Mouse (Mus musculus): ENCODE measurements around the gene Dlx3. TPM values are rescaled to one million over a fixed set of nuclear protein-coding genes. Genes with fewer than 3 reads are reported as not detected.

Dlx3 gene
- total and polyA plus RNA-seq, 2 experiments from 2014 or later = not detected

DNA sequence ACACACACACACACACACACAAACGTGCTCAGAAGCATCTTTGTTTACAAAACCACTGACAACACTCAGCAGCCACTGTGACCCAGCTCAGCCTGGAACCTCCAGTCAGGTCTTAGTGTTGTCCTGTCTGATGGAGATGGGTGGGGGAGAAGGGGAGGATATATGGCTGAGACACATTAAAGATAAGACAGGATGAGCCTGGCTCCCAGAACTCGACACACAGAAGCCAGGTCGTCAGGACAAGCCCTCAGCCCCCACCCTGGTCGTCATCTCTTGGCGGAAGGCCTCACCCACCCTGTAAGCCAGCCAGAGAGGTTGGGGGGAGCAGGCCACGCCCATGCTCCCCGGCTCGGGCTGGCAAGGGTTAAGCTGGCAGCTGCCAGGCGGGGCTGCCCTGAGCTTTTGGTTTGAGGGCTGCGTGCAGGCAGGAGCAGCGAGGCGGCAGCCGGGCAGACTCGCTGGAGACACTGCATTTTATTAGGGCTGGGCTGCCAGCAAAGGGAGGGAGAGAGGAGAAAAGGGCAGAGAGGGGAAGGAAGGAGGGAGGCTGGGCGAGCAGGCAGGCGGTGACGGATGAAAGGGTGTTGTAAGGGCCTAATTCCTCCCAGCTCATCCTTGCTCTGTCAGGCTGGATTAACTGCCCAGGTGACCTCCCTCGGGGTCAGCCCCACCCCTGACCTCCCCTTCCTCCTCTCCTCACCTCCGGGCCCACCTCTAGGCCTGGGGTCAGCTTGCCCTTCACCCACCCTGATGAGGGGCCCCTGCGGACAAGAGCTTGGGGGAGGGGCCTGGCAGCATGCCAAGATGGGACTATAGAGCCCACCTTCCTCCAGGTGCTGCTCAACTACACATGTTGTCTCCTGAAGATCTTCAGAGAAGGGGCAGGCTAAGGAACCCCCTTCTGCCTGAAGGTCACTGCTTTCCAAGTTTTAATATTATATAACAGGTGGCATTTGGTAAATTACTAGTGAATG lies 6.6 kb downstream of the Dlx3 start:
- TF ChIP-seq EP300 (IDR thresholded peaks at IDR 0.05; ENCODE audit: low read depth) (no peak), CTCF (IDR thresholded peaks at IDR 0.05; ENCODE audit: low read depth) (no peak)
- H3K27me3 ChIP-seq (ENCODE audit: control insufficient read depth, insufficient read depth, low read length) = peaks cover 86% of the 10 kb centered on the region
- no peak overlapping the region for H3K27ac ChIP-seq (ENCODE audit: low read depth)
- DNase-seq (ENCODE audit: low spot score) (no peak), ATAC-seq (ENCODE audit: insufficient read depth, low read depth) (peak; percentile 43)
- H3K9me3 ChIP-seq (replicated peaks; ENCODE audit: control insufficient read depth, low read length) = no peaks in the 10 kb centered on the region
- no peak overlapping the region for H3K9ac ChIP-seq (replicated peaks; ENCODE audit: low read depth, low read length)
- no peak overlapping the region for H3K4me3 ChIP-seq (ENCODE audit: low read depth, low read length)
- peaks cover 4% of the 10 kb centered on the region; the same call in 1 of the 2 replicates for H3K4me1 ChIP-seq (ENCODE audit: control insufficient read depth, insufficient read depth)
- H3K36me3 ChIP-seq (replicated peaks; ENCODE audit: control insufficient read depth, insufficient read depth, low read length) = no peaks in the 10 kb centered on the region
- H3K4me2 ChIP-seq (ENCODE audit: low read depth, low read length) = peak overlapping the region; percentile 38
- WGBS = 2% methylated on average over 20 of the region's 20 CpGs

DNA sequence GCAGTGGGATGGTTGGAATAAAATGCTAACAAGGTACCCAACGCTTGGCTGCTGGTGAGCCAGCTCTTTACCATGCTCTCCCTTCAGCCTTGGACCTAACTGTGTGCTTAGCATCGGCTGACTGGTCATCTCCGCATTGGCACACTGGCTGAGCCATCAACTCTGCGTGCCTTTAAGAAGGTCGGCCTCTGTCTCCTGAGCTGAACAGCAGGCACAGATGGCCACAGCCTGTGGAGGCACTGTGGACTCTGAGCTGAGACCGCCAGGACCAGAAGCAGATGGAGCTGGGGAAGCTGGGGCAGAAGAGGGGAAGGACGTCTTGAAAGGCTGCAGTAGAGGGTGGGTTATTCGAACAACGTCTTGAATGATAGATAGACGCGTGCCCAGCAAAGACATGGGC lies 8.4 kb downstream of the Dlx3 start:
- peaks cover 68% of the 10 kb centered on the region for H3K27me3 ChIP-seq (ENCODE audit: control insufficient read depth, insufficient read depth, low read length)
- WGBS = 58% methylated on average over 11 of the region's 11 CpGs
- no peaks in the 10 kb centered on the region for H3K9me3 ChIP-seq (replicated peaks; ENCODE audit: control insufficient read depth, low read length)
- no peaks in the 10 kb centered on the region for H3K36me3 ChIP-seq (replicated peaks; ENCODE audit: control insufficient read depth, insufficient read depth, low read length)
- no peak for ATAC-seq (ENCODE audit: insufficient read depth, low read depth)
- TF ChIP-seq CTCF (IDR thresholded peaks at IDR 0.05; ENCODE audit: low read depth) (no peak), EP300 (IDR thresholded peaks at IDR 0.05; ENCODE audit: low read depth) (no peak)
- H3K27ac ChIP-seq (ENCODE audit: low read depth) = no peak overlapping the region
- H3K9ac ChIP-seq (replicated peaks; ENCODE audit: low read depth, low read length) = no peak overlapping the region
- no peak overlapping the region for H3K4me3 ChIP-seq (ENCODE audit: low read depth, low read length)
- DNase-seq (ENCODE audit: low spot score) = no peak
- no peak overlapping the region for H3K4me2 ChIP-seq (ENCODE audit: low read depth, low read length)
- peaks cover 4% of the 10 kb centered on the region; the same call in 1 of the 2 replicates for H3K4me1 ChIP-seq (ENCODE audit: control insufficient read depth, insufficient read depth)

DNA sequence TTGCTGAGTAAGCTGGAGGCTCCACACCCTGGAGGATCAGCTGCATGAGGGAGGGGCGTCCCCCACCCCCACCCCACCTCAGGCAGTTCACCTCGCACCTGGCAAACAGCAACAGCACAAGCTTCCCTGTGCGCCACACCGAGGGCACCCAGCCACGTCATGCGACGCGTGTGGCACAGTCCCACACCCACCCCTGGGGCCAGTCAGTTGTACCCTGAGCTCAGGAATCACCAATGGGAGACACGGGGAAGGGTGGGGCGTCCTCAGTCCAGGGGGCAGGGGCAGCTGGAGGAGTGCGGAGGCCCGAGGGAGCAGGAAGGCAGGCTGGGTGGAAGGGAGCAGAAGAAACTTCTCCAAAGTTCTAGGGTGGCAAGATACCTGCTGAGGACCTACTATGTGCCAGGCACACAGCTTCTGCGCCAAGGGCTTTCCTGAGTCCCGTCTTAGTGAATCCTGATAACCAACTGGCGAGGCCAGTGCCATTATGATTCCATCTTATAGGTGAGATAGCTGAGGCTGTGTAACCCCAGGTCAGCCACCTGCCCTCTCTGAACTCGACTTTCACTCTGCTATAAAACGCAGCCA lies 10.8 kb downstream of the Dlx3 start:
- Histone ChIP-seq H3K4me1 (ENCODE audit: control insufficient read depth, insufficient read depth) (peaks cover 4% of the 10 kb centered on the region; the same call in 1 of the 2 replicates), H3K36me3 (replicated peaks; ENCODE audit: control insufficient read depth, insufficient read depth, low read length) (no peaks in the 10 kb centered on the region), H3K27me3 (ENCODE audit: control insufficient read depth, insufficient read depth, low read length) (peaks cover 44% of the 10 kb centered on the region), H3K9ac (replicated peaks; ENCODE audit: low read depth, low read length) (no peak overlapping the region), H3K9me3 (replicated peaks; ENCODE audit: control insufficient read depth, low read length) (no peaks in the 10 kb centered on the region), H3K27ac (ENCODE audit: low read depth) (no peak overlapping the region), H3K4me2 (ENCODE audit: low read depth, low read length) (no peak overlapping the region), H3K4me3 (ENCODE audit: low read depth, low read length) (no peak overlapping the region)
- TF ChIP-seq CTCF (IDR thresholded peaks at IDR 0.05; ENCODE audit: low read depth) (no peak), EP300 (IDR thresholded peaks at IDR 0.05; ENCODE audit: low read depth) (no peak)
- 71% methylated on average over 17 of the region's 17 CpGs for WGBS
- no peak for ATAC-seq (ENCODE audit: insufficient read depth, low read depth)
- DNase-seq (ENCODE audit: low spot score) = no peak

DNA sequence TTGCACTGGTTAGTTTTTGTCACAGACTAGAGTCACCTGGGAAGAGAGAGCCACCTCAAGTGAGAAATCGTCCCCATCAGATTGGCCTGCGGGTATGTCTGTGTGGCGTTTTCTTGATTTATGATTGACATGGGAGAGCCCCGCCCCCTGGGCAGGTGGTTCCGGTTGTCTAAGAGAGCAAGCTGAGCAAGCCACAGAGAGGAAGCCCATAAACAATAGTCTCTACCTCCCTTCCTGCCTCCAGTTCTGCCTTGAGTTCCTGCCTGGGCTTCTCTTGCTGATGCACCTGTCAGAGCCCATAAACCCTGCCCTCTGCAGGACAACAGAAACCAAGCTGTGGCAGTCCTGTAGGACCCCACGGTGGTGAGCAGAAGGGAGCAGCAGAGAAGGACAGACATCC lies 13.4 kb downstream of the Dlx3 start:
- H3K36me3 ChIP-seq (replicated peaks; ENCODE audit: control insufficient read depth, insufficient read depth, low read length) = no peaks in the 10 kb centered on the region
- 62% methylated on average over 6 of the region's 6 CpGs for WGBS
- DNase-seq (ENCODE audit: low spot score) (no peak), ATAC-seq (ENCODE audit: insufficient read depth, low read depth) (no peak)
- peaks cover 44% of the 10 kb centered on the region for H3K27me3 ChIP-seq (ENCODE audit: control insufficient read depth, insufficient read depth, low read length)
- no peaks in the 10 kb centered on the region for H3K4me1 ChIP-seq (ENCODE audit: control insufficient read depth, insufficient read depth)
- TF ChIP-seq CTCF (IDR thresholded peaks at IDR 0.05; ENCODE audit: low read depth) (no peak), EP300 (IDR thresholded peaks at IDR 0.05; ENCODE audit: low read depth) (no peak)
- H3K9me3 ChIP-seq (replicated peaks; ENCODE audit: control insufficient read depth, low read length) = no peaks in the 10 kb centered on the region
- no peak overlapping the region for H3K4me3 ChIP-seq (ENCODE audit: low read depth, low read length)
- H3K27ac ChIP-seq (ENCODE audit: low read depth) = no peak overlapping the region
- no peak overlapping the region for H3K4me2 ChIP-seq (ENCODE audit: low read depth, low read length)
- H3K9ac ChIP-seq (replicated peaks; ENCODE audit: low read depth, low read length) = no peak overlapping the region

GRCm38 (mm10) chr11:95137281-95137680 lies 17.4 kb downstream of the Dlx3 start:
- no peak for TF ChIP-seq CTCF (IDR thresholded peaks at IDR 0.05; ENCODE audit: low read depth)
- Histone ChIP-seq H3K27me3 (ENCODE audit: control insufficient read depth, insufficient read depth, low read length) (peaks cover 61% of the 10 kb centered on the region), H3K4me2 (ENCODE audit: low read depth, low read length) (no peak overlapping the region), H3K4me1 (ENCODE audit: control insufficient read depth, insufficient read depth) (no peaks in the 10 kb centered on the region), H3K9ac (replicated peaks; ENCODE audit: low read depth, low read length) (no peak overlapping the region), H3K36me3 (replicated peaks; ENCODE audit: control insufficient read depth, insufficient read depth, low read length) (no peaks in the 10 kb centered on the region), H3K9me3 (replicated peaks; ENCODE audit: control insufficient read depth, low read length) (no peaks in the 10 kb centered on the region), H3K27ac (ENCODE audit: low read depth) (no peak overlapping the region), H3K4me3 (ENCODE audit: low read depth, low read length) (no peak overlapping the region)
- ATAC-seq (ENCODE audit: insufficient read depth, low read depth) = no peak
- WGBS = 23% methylated on average over 6 of the region's 6 CpGs
- DNase-seq (ENCODE audit: low spot score) = no peak

Data from heart, postnatal 0 days (tissue).